Mouse (Mus musculus): ENCODE data around the gene Ces4a.

- TF ChIP-seq POLR2A (IDR thresholded peaks at IDR 0.05; ENCODE audit: borderline replicate concordance, extremely low read depth, low read depth, low read length) (peak; percentile 63; the same call in 1 of the 2 replicates), CTCF (IDR thresholded peaks at IDR 0.05; ENCODE audit: insufficient read depth, low read length) (no peak)
These were observed 38.9 kb downstream of the Ces4a start, which contains the start of gene Cbfb for GRCm38 (mm10) chr8:105170381-105171115.

Data from lung, adult 2 months (tissue).